17 mouse cellular contexts compared by ENCODE assay signal in genomic region chr1:185519811-185520210, GRCm38 (mm10).
"Had no signal": no experiment of that assay in that cellular context is flagged by ENCODE, and none has a peak within 500 bp of the region (broad histone marks: within the 10 kb centered on the region; RNA-seq: fewer than 3 reads in every experiment).

No protein-coding gene starts in this region.

- DNase-seq: kidney, adult 2 months; kidney, postnatal 36 days; layer of hippocampus, adult 9-11 months; liver, postnatal 0 days; lung, embryonic 14.5 days; right cerebral cortex, adult 18-20 months; right cerebral cortex, postnatal 14 days; right cerebral cortex, postnatal 4 days; thymus, postnatal 25 days had no signal

- H3K4me2 ChIP-seq: lung, embryonic 14.5 days; midbrain, embryonic 12.5 days; midbrain, embryonic 15.5 days; neural tube, embryonic 12.5 days; neural tube, embryonic 15.5 days had no signal

- H3K4me3 ChIP-seq: midbrain, embryonic 12.5 days; midbrain, embryonic 15.5 days; neural tube, embryonic 12.5 days; neural tube, embryonic 15.5 days had no signal

- ATAC-seq: liver, postnatal 0 days; lung, postnatal 0 days; midbrain, embryonic 15.5 days had no signal

- H3K4me1 ChIP-seq: midbrain, embryonic 12.5 days; midbrain, embryonic 15.5 days; neural tube, embryonic 12.5 days; neural tube, embryonic 15.5 days had no signal

- H3K27ac ChIP-seq: kidney, postnatal 0 days; liver, embryonic 14.5 days; macrophage; midbrain, embryonic 12.5 days; midbrain, embryonic 15.5 days; neural tube, embryonic 12.5 days; neural tube, embryonic 15.5 days had no signal

- H3K27me3 ChIP-seq: midbrain, embryonic 12.5 days; midbrain, embryonic 15.5 days; neural tube, embryonic 12.5 days; neural tube, embryonic 15.5 days had no signal

- H3K36me3 ChIP-seq: midbrain, embryonic 12.5 days; midbrain, embryonic 15.5 days; neural tube, embryonic 12.5 days; neural tube, embryonic 15.5 days had no signal

- H3K9me3 ChIP-seq: midbrain, embryonic 12.5 days; midbrain, embryonic 15.5 days; neural tube, embryonic 12.5 days; neural tube, embryonic 15.5 days had no signal

- H3K9ac ChIP-seq: liver, embryonic 14.5 days; liver, postnatal 0 days; lung, embryonic 14.5 days; midbrain, embryonic 12.5 days; midbrain, embryonic 15.5 days; neural tube, embryonic 12.5 days; neural tube, embryonic 15.5 days had no signal
